Mouse (Mus musculus) stomach, embryonic 14.5 days (tissue): ENCODE results near the gene Zfhx3. TPM values are rescaled to one million over a fixed set of nuclear protein-coding genes. Genes with fewer than 3 reads are reported as not detected.

Experiments
- ATAC-seq: fragments of 200-750 bp; cut with Nextera tagmentation; 2 replicates; pipeline ENCODE4 v1.8.0; 2017; ENCODE audit warnings: low read depth, moderate TSS enrichment; ENCODE audit not compliant: insufficient number of reproducible peaks, insufficient read depth, low FRiP score
- H3K27ac ChIP-seq: fragments of 300-500 bp; sonication (generic); 2 replicates; pipeline ENCODE4 v1.5.1; 2014; ENCODE audit warnings: mild to moderate bottlenecking, low read length, moderate library complexity, mixed read lengths
- H3K27me3 ChIP-seq: fragments of 300-500 bp; sonication (generic); 2 replicates; pipeline ENCODE4 v1.6.1; 2014; ENCODE audit warnings: low read length, control low read depth, mixed read lengths; ENCODE audit not compliant: control insufficient read depth, insufficient read depth
- H3K36me3 ChIP-seq: fragments of 300-500 bp; sonication (generic); 2 replicates; pipeline ENCODE4 v1.6.1; 2014; ENCODE audit warnings: mild to moderate bottlenecking, control low read depth, low read length, moderate library complexity, mixed read lengths; ENCODE audit not compliant: control insufficient read depth, insufficient read depth
- H3K4me1 ChIP-seq: fragments of 300-500 bp; sonication (generic); 2 replicates; pipeline ENCODE4 v1.6.1; 2014; ENCODE audit warnings: low read length, control low read depth, mixed read lengths; ENCODE audit not compliant: control insufficient read depth, insufficient read depth
- H3K4me2 ChIP-seq: fragments of 300-500 bp; sonication (generic); replicated peaks from 2 replicates; pipeline ENCODE4 v1.6.1; 2014; ENCODE audit warnings: low read depth, low read length, control low read depth
- H3K4me3 ChIP-seq: fragments of 300-500 bp; sonication (generic); 2 replicates; pipeline ENCODE4 v1.5.1; 2014; ENCODE audit warnings: low read depth, low read length, control low read depth
- H3K9ac ChIP-seq: fragments of 300-500 bp; sonication (generic); replicated peaks from 2 replicates; pipeline ENCODE4 v1.6.1; 2014; ENCODE audit warnings: low read depth, mild to moderate bottlenecking, control low read depth, low read length, moderate library complexity, mixed read lengths
- H3K9me3 ChIP-seq: fragments of 300-500 bp; sonication (generic); 2 replicates; pipeline ENCODE4 v1.6.1; 2016; ENCODE audit warnings: low read depth, low read length, control low read depth; ENCODE audit not compliant: control insufficient read depth
- WGBS: fragments of 180-500 bp; shearing (Covaris S2); extraction: QIAGEN DNeasy Blood & Tissue Kit; methylation state at CpG from one replicate; pipeline ENCODE4 v1.1.7; 2014; 5-methylcytosine and 5-hydroxymethylcytosine counted together
- microRNA-seq: library from miRNA; unstranded; fragments of <30 nt; microRNA quantifications from one replicate; pipeline ENCODE4, GENCODE M21; 2016
- polyA plus RNA-seq: library from polyadenylated mRNA; unstranded; fragments of >200 nt; fragmentation: Nextera tagmentation; extraction: Ambion mirVana; gene quantifications from 2 replicates; pipeline ENCODE4 v1.2.1, GENCODE M21; 2014

The Zfhx3 gene
- polyA plus RNA-seq, 1 experiment from 2014 or later: 25.4 TPM

DNA sequence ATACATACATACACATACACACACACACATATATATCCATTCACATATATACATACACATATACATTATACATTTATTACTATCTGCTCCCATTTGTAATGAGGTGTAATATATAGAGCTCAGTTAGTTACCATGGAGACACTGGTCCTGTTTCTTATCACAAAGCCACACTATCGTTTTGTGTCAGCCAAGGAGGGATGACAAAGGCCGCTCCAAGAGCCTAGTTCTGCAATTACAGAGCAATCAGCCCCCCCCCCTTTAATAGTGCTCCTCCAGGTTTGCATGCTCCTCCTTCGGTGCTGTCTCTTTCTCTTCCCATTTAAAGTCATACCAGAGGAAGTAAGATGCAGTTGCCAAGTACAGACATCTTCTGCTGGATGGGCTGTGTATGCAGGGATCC is 1054.9 kb downstream of the Zfhx3 start:
- Histone ChIP-seq H3K27me3 (no peaks in the 10 kb centered on the region), H3K4me3 (no peak overlapping the region), H3K9ac (no peak overlapping the region), H3K4me2 (no peak overlapping the region), H3K4me1 (no peaks in the 10 kb centered on the region), H3K36me3 (no peaks in the 10 kb centered on the region), H3K9me3 (no peaks in the 10 kb centered on the region), H3K27ac (no peak overlapping the region)
- 50% methylated on average over 3 of the region's 3 CpGs for WGBS
- no peak for ATAC-seq

DNA sequence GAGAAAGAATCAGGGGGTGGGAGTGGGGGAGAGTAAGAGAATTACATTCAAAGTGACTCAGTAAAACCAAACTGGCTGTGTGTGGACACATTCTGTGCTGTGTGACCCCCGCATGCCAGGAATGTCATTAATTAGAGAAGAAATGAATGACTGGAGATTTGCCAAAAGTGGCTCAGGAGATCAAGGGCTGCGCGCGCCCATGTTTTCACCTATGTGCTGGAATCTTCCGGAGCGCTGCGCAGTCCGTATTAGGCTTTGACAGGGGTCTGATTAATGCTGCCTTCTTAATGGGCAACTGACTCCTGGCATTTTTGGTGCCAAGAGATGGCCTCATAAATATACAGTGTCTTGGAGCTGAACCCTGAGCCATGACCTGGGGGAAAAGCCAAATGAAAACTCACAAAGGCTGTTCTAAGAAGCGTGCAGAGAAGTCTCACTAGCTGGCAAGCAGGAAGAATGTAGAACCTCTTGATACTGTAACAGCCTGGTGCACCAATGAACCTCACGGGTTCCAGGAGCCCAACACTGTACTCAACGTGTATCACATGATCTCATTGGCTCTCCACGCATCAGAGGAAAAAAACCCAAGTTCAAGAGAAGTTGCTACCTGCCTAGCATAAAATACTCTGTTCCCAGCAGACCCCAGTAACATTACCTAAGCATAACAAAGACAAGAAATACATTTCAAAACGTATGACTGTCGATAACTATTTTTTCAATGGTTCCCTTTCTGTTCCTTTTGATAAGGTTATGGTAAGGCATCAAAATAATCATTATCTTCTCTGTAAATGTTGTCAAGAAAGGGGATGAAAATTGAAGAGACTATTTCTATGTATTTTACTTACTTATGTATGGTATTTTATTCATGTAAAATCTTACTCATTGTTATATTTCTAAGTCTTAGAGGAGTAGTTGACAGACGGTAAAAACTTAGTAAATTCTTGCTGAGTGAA is 1057.1 kb downstream of the Zfhx3 start:
- no peaks in the 10 kb centered on the region for H3K36me3 ChIP-seq
- H3K4me1 ChIP-seq: no peaks in the 10 kb centered on the region
- H3K9ac ChIP-seq: no peak overlapping the region
- H3K27ac ChIP-seq: no peak overlapping the region
- no peak overlapping the region for H3K4me3 ChIP-seq
- H3K9me3 ChIP-seq: no peaks in the 10 kb centered on the region
- H3K4me2 ChIP-seq: no peak overlapping the region
- no peak for ATAC-seq
- H3K27me3 ChIP-seq: no peaks in the 10 kb centered on the region
- WGBS: 54% methylated on average over 15 of the region's 15 CpGs

DNA sequence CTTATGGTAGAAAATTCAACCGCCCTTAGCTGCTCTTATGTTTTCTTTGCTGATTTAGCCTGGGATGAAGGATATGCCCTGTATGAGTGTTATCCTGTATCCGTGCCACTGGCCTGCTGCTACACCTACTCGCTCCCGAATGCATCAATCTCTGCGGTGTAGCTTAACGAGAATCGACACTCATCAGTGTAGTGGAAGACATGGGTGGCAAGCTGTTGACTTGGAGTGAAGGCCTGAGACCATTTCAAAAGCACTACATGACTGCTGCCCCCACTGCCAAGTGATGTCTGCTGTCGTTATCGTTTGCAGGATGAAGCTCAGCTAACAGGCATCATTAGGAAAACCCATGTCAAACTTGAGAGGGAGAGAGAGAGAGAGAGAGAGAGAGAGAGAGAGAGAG is 1058.6 kb downstream of the Zfhx3 start:
- no peak overlapping the region for H3K4me2 ChIP-seq
- WGBS: 77% methylated on average over 9 of the region's 9 CpGs

GRCm38 (mm10) chr8:109001923-109002322 is 1059.5 kb downstream of the Zfhx3 start:
- Histone ChIP-seq H3K27ac (no peak overlapping the region), H3K4me1 (no peaks in the 10 kb centered on the region), H3K4me2 (no peak overlapping the region), H3K4me3 (no peak overlapping the region), H3K27me3 (no peaks in the 10 kb centered on the region), H3K36me3 (no peaks in the 10 kb centered on the region), H3K9ac (no peak overlapping the region), H3K9me3 (no peaks in the 10 kb centered on the region)
- WGBS: 87% methylated on average over 5 of the region's 5 CpGs
- no peak for ATAC-seq

More for the DNA sequence above, 1058.6 kb downstream of the Zfhx3 start:
- Histone ChIP-seq H3K36me3 (no peaks in the 10 kb centered on the region), H3K4me1 (no peaks in the 10 kb centered on the region), H3K27ac (no peak overlapping the region), H3K9ac (no peak overlapping the region), H3K4me3 (no peak overlapping the region), H3K27me3 (no peaks in the 10 kb centered on the region), H3K9me3 (no peaks in the 10 kb centered on the region)
- ATAC-seq: no peak

DNA sequence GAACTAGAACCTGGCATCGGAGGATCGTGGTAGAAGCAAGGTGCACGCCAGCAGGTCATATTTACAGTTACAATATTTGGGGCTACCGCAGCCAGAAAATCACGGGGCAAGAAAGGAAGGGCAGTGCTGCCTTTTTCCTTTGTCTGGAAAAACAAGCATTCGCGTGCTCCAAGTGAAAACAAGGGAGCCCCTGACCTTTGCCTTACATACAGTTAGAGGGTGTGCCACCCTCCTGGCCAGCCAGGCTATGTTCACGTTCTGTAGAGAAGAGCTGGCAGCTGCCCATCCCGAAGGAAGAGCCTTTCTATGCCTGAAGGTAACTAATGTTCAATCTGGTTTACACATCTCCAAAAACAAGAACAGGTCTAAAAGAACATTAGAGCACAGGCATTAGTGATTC is 1064.5 kb downstream of the Zfhx3 start:
- no peak overlapping the region for H3K4me3 ChIP-seq
- H3K27ac ChIP-seq: no peak overlapping the region
- WGBS: 72% methylated on average over 9 of the region's 9 CpGs
- no peak overlapping the region for H3K4me2 ChIP-seq
- no peaks in the 10 kb centered on the region for H3K4me1 ChIP-seq
- H3K9ac ChIP-seq: no peak overlapping the region
- no peaks in the 10 kb centered on the region for H3K9me3 ChIP-seq
- no peaks in the 10 kb centered on the region for H3K27me3 ChIP-seq
- no peak for ATAC-seq
- no peaks in the 10 kb centered on the region for H3K36me3 ChIP-seq

Small RNAs within 50 kb of the gene (microRNA-seq; reads per million reads assigned to microRNA genes)
- not detected for gene Mir3108
